Mouse (Mus musculus): ENCODE data around the gene Ndufa9.

DNA sequence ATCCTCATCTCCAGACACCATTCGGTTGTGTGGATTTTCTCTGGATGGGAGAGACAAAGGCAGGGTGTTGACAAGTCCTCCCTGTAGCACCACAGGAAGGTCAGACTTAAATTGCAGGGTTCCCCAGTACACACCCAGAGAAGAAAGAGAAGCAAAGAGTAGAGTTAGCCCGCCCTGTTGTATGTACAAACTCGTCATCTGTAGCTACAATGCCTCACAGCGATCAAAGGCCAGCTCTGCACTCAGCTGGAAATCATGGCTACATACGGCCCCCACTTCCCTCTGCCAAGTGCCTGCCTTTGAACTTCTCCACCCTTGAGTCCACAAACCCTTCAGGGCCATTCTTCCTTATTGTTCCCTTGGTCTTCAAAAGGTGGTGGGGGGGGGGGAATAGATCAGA lies 64.7 kb downstream of the Ndufa9 start:
- TF ChIP-seq CTCF (IDR thresholded peaks at IDR 0.05; ENCODE audit: low read depth, low read length) (no peak), GATA1 (IDR thresholded peaks at IDR 0.05; ENCODE audit: borderline replicate concordance, low read length) (no peak)

All from G1E (cell line).